Mouse (Mus musculus): Measurements from ENCODE around the gene Crk.

GRCm38 (mm10) chr11:75653781-75654470, 25.1 kb upstream of the Crk start:
- TF ChIP-seq CTCF (IDR thresholded peaks at IDR 0.05) (peak; percentile 31; the same call in 1 of the 2 replicates), EP300 (IDR thresholded peaks at IDR 0.05) (no peak)
